Mouse (Mus musculus) midbrain, embryonic 11.5 days (tissue): ENCODE data around the gene Med7. TPM values are rescaled to one million over a fixed set of nuclear protein-coding genes. Genes with fewer than 3 reads are reported as not detected.

Experiments
- ATAC-seq: fragments of 200-750 bp; cut with Nextera tagmentation; 2 replicates; pipeline ENCODE4 v1.8.0; 2017; ENCODE audit warnings: moderate TSS enrichment, moderate library complexity; ENCODE audit not compliant: low FRiP score
- DNase-seq: peaks from one replicate; pipeline ENCODE4 v3.0.0; 2015; ENCODE audit warnings: low spot score; ENCODE audit errors: missing footprints
- H3K27ac ChIP-seq: fragments of 300-500 bp; sonication (generic); 2 replicates; pipeline ENCODE4 v1.5.1; 2014; ENCODE audit warnings: low read depth, low read length
- H3K27me3 ChIP-seq: fragments of 300-500 bp; sonication (generic); 2 replicates; pipeline ENCODE4 v1.6.1; 2014; ENCODE audit warnings: mild to moderate bottlenecking, low read length, moderate library complexity, mixed read lengths; ENCODE audit not compliant: control insufficient read depth, insufficient read depth
- H3K36me3 ChIP-seq: fragments of 300-500 bp; sonication (generic); 2 replicates; pipeline ENCODE4 v1.6.1; 2014; ENCODE audit warnings: mild to moderate bottlenecking, low read length, moderate library complexity, mixed read lengths; ENCODE audit not compliant: control insufficient read depth, insufficient read depth
- H3K4me1 ChIP-seq: fragments of 300-500 bp; sonication (generic); 2 replicates; pipeline ENCODE4 v1.6.1; 2014; ENCODE audit warnings: low read length; ENCODE audit not compliant: control insufficient read depth, insufficient read depth
- H3K4me2 ChIP-seq: fragments of 300-500 bp; sonication (generic); 2 replicates; pipeline ENCODE4 v1.6.1; 2014; ENCODE audit warnings: mild to moderate bottlenecking, moderate library complexity
- H3K4me3 ChIP-seq: fragments of 300-500 bp; sonication (generic); 2 replicates; pipeline ENCODE4 v1.5.1; 2014; ENCODE audit warnings: low read depth, low read length
- H3K9ac ChIP-seq: fragments of 300-500 bp; sonication (generic); 2 replicates; pipeline ENCODE4 v1.6.1; 2014; ENCODE audit warnings: low read length
- H3K9me3 ChIP-seq: fragments of 300-500 bp; sonication (generic); 2 replicates; pipeline ENCODE4 v1.6.1; 2016; ENCODE audit warnings: low read length; ENCODE audit not compliant: control insufficient read depth
- WGBS: fragments of 180-500 bp; shearing (Covaris S2); extraction: QIAGEN DNeasy Blood & Tissue Kit; methylation state at CpG from one replicate; pipeline ENCODE4 v1.1.7; 2014; 5-methylcytosine and 5-hydroxymethylcytosine counted together
- polyA plus RNA-seq: library from polyadenylated mRNA; unstranded; fragments of >200 nt; fragmentation: Nextera tagmentation; extraction: Ambion mirVana; gene quantifications from 2 replicates; pipeline ENCODE4 v1.2.1, GENCODE M21; 2014

Gene Med7
- polyA plus RNA-seq = 110 and 117 TPM in 2 replicates

GRCm38 (mm10) chr11:46436760-46437458 is at the start of gene Med7:
Gene Med7, plus strand, starts transcription at chr11:46436925.
- ATAC-seq (peak; percentile 100), DNase-seq (peak; percentile 97)
- WGBS = under 1% methylated on average over 59 of the region's 59 CpGs
- Histone ChIP-seq H3K4me1 (peaks cover 3% of the 10 kb centered on the region), H3K9ac (peak within 1 kb of the TSS; percentile 90), H3K36me3 (no peaks in the 10 kb centered on the region; the same call in 1 of the 2 replicates), H3K27ac (peak within 1 kb of the TSS; percentile 76), H3K4me2 (peak within 1 kb of the TSS; percentile 82), H3K27me3 (no peaks in the 10 kb centered on the region), H3K4me3 (peak within 1 kb of the TSS; percentile 93), H3K9me3 (no peaks in the 10 kb centered on the region)

GRCm38 (mm10) chr11:46387061-46387460 is 49.7 kb upstream of the Med7 start:
- H3K36me3 ChIP-seq = no peaks in the 10 kb centered on the region
- no peaks in the 10 kb centered on the region for H3K27me3 ChIP-seq
- no peak overlapping the region for H3K4me3 ChIP-seq
- H3K9me3 ChIP-seq = no peaks in the 10 kb centered on the region
- H3K9ac ChIP-seq = no peak overlapping the region
- DNase-seq = no peak
- H3K27ac ChIP-seq = no peak overlapping the region
- H3K4me1 ChIP-seq = no peaks in the 10 kb centered on the region
- no peak for ATAC-seq
- WGBS = 89% methylated on average over 8 of the region's 8 CpGs
- no peak overlapping the region for H3K4me2 ChIP-seq

GRCm38 (mm10) chr11:46388438-46388837 is 48.3 kb upstream of the Med7 start:
- Histone ChIP-seq H3K27me3 (no peaks in the 10 kb centered on the region), H3K4me3 (no peak overlapping the region), H3K27ac (no peak overlapping the region), H3K9me3 (no peaks in the 10 kb centered on the region), H3K36me3 (no peaks in the 10 kb centered on the region), H3K9ac (no peak overlapping the region), H3K4me2 (no peak overlapping the region), H3K4me1 (no peaks in the 10 kb centered on the region)
- DNase-seq (no peak), ATAC-seq (no peak)
- 81% methylated on average over 6 of the region's 6 CpGs for WGBS

- Histone ChIP-seq H3K4me2 (no peak within 1 kb of the TSS), H3K9me3 (no peaks in the 10 kb centered on the region), H3K36me3 (no peaks in the 10 kb centered on the region), H3K9ac (no peak within 1 kb of the TSS), H3K4me3 (no peak within 1 kb of the TSS), H3K27ac (no peak within 1 kb of the TSS), H3K4me1 (no peaks in the 10 kb centered on the region), H3K27me3 (no peaks in the 10 kb centered on the region)
- DNase-seq (no peak), ATAC-seq (no peak)
- WGBS = 85% methylated on average over 13 of the region's 13 CpGs
Measured at GRCm38 (mm10) chr11:46389336-46390117, 47.2 kb upstream of the Med7 start, which contains the start of gene Itk. Gene Itk, minus strand, starts transcription at chr11:46389515.

- no peak for ATAC-seq
- no peak overlapping the region for H3K9ac ChIP-seq
- H3K36me3 ChIP-seq = no peaks in the 10 kb centered on the region
- no peak overlapping the region for H3K27ac ChIP-seq
- DNase-seq = no peak
- no peaks in the 10 kb centered on the region for H3K27me3 ChIP-seq
- no peaks in the 10 kb centered on the region for H3K4me1 ChIP-seq
- H3K9me3 ChIP-seq = no peaks in the 10 kb centered on the region
- no peak overlapping the region for H3K4me3 ChIP-seq
- WGBS = 60% methylated on average over 3 of the region's 3 CpGs
- no peak overlapping the region for H3K4me2 ChIP-seq
Measured at GRCm38 (mm10) chr11:46390621-46391020, 46.1 kb upstream of the Med7 start.

- 85% methylated on average over 7 of the region's 7 CpGs for WGBS
Measured at GRCm38 (mm10) chr11:46392890-46393289, 43.8 kb upstream of the Med7 start.

GRCm38 (mm10) chr11:46393413-46393812 is 43.3 kb upstream of the Med7 start:
- H3K27me3 ChIP-seq = no peaks in the 10 kb centered on the region
- no peaks in the 10 kb centered on the region for H3K9me3 ChIP-seq
- WGBS = 84% methylated on average over 4 of the region's 4 CpGs
- H3K4me1 ChIP-seq = no peaks in the 10 kb centered on the region
- no peak overlapping the region for H3K4me2 ChIP-seq
- no peak overlapping the region for H3K27ac ChIP-seq
- no peak for ATAC-seq
- H3K36me3 ChIP-seq = no peaks in the 10 kb centered on the region
- no peak for DNase-seq
- no peak overlapping the region for H3K4me3 ChIP-seq
- no peak overlapping the region for H3K9ac ChIP-seq

More at GRCm38 (mm10) chr11:46392890-46393289, 43.8 kb upstream of the Med7 start:
- Histone ChIP-seq H3K4me1 (no peaks in the 10 kb centered on the region), H3K36me3 (no peaks in the 10 kb centered on the region), H3K9me3 (no peaks in the 10 kb centered on the region), H3K9ac (no peak overlapping the region), H3K4me2 (no peak overlapping the region), H3K27me3 (no peaks in the 10 kb centered on the region), H3K4me3 (no peak overlapping the region), H3K27ac (no peak overlapping the region)
- ATAC-seq (no peak), DNase-seq (no peak)

- DNase-seq (no peak), ATAC-seq (no peak)
- no peak overlapping the region for H3K27ac ChIP-seq
- 89% methylated on average over 2 of the region's 2 CpGs for WGBS
- H3K4me3 ChIP-seq = no peak overlapping the region
- H3K9ac ChIP-seq = no peak overlapping the region
- no peak overlapping the region for H3K4me2 ChIP-seq
- no peaks in the 10 kb centered on the region for H3K9me3 ChIP-seq
- no peaks in the 10 kb centered on the region for H3K36me3 ChIP-seq
- H3K27me3 ChIP-seq = no peaks in the 10 kb centered on the region
- no peaks in the 10 kb centered on the region for H3K4me1 ChIP-seq
Measured at GRCm38 (mm10) chr11:46395088-46395487, 41.6 kb upstream of the Med7 start.

GRCm38 (mm10) chr11:46395698-46396097 is 41.0 kb upstream of the Med7 start:
- H3K4me3 ChIP-seq = no peak overlapping the region
- no peak for ATAC-seq
- 90% methylated on average over 2 of the region's 2 CpGs for WGBS

More at GRCm38 (mm10) chr11:46395698-46396097, 41.0 kb upstream of the Med7 start:
- Histone ChIP-seq H3K27me3 (no peaks in the 10 kb centered on the region), H3K9me3 (no peaks in the 10 kb centered on the region), H3K36me3 (no peaks in the 10 kb centered on the region), H3K4me2 (no peak overlapping the region), H3K4me1 (no peaks in the 10 kb centered on the region), H3K27ac (no peak overlapping the region), H3K9ac (no peak overlapping the region)
- DNase-seq = no peak
